Mouse (Mus musculus) ES-E14 (cell line): ENCODE data around the gene Khsrp. TPM values are rescaled to one million over a fixed set of nuclear protein-coding genes. Genes with fewer than 3 reads are reported as not detected.

Source experiments
- DNase-seq: peaks from one replicate; pipeline ENCODE4 v3.0.0-alpha.2; 2013; ENCODE audit warnings: low read depth, low spot score
- H3K27ac ChIP-seq: 2 replicates; pipeline ENCODE4 v1.5.1; 2012; ENCODE audit warnings: low read depth, mild to moderate bottlenecking, low read length, moderate library complexity, mixed read lengths; ENCODE audit not compliant: poor library complexity, insufficient read depth, severe bottlenecking
- H3K36me3 ChIP-seq: 2 replicates; pipeline ENCODE4 v1.6.1; 2012; ENCODE audit warnings: mild to moderate bottlenecking, low read length, moderate library complexity, mixed read lengths; ENCODE audit not compliant: control insufficient read depth, poor library complexity, insufficient read depth, severe bottlenecking
- H3K4me1 ChIP-seq, 2 experiments: fragments of 150-350 bp in 1 of 2; sonication (generic) in 1 of 2; 2 replicates each; pipeline ENCODE4 v1.6.1; 2012; ENCODE audit warnings: low read length in 2 of 2, mild to moderate bottlenecking in 1 of 2, mixed read lengths in 1 of 2; ENCODE audit not compliant: control insufficient read depth in 2 of 2, insufficient read depth in 2 of 2, poor library complexity in 1 of 2
- H3K4me3 ChIP-seq, 2 experiments: fragments of 150-350 bp in 1 of 2; sonication (generic) in 1 of 2; 2 replicates each; pipeline ENCODE4 v1.5.1; 2012; ENCODE audit warnings: low read length in 2 of 2, low read depth in 1 of 2, mild to moderate bottlenecking in 1 of 2, mixed read lengths in 1 of 2; ENCODE audit not compliant: insufficient read depth in 1 of 2, poor library complexity in 1 of 2, severe bottlenecking in 1 of 2
- H3K9ac ChIP-seq: 2 replicates; pipeline ENCODE4 v1.6.1; 2012; ENCODE audit warnings: low read depth, mild to moderate bottlenecking, low read length, mixed read lengths; ENCODE audit not compliant: poor library complexity, insufficient read depth, severe bottlenecking
- H3K9me3 ChIP-seq: fragments of 150-350 bp; sonication (generic); 2 replicates; pipeline ENCODE4 v1.6.1; 2012; ENCODE audit warnings: low read depth, mild to moderate bottlenecking, low read length; ENCODE audit not compliant: control insufficient read depth, insufficient read depth
- CHD2 ChIP-seq: IDR thresholded peaks from 2 replicates; pipeline ENCODE4 v1.6.1; 2014; ENCODE audit warnings: mild to moderate bottlenecking, low read depth, low read length, inconsistent platforms
- HCFC1 ChIP-seq: IDR thresholded peaks from 2 replicates; pipeline ENCODE4 v1.6.1; 2012; ENCODE audit warnings: low read length, inconsistent platforms, borderline replicate concordance; ENCODE audit not compliant: insufficient read depth
- MAFK ChIP-seq: IDR thresholded peaks from 2 replicates; pipeline ENCODE4 v1.6.1; 2014; ENCODE audit warnings: mild to moderate bottlenecking, low read depth, low read length, inconsistent platforms; ENCODE audit not compliant: insufficient read depth
- ZC3H11A ChIP-seq: IDR thresholded peaks from 2 replicates; pipeline ENCODE4 v1.6.1; 2012; ENCODE audit warnings: low read depth, mild to moderate bottlenecking, inconsistent platforms, low read length, borderline replicate concordance
- ZNF384 ChIP-seq: IDR thresholded peaks from 2 replicates; pipeline ENCODE4 v1.6.1; 2012; ENCODE audit warnings: low read depth, low read length, inconsistent platforms
- in situ Hi-C, 2 experiments: fragments of 600-800 bp; cut with MboI; formaldehyde crosslinking; loops; one replicate each; pipeline ENCODE4 v1.15.1; 2025; ENCODE audit warnings: low sequenced_read_pairs in 2 of 2, inconsistent platforms in 1 of 2; ENCODE audit not compliant: unreplicated experiment in 2 of 2
- total RNA-seq: library from RNA; depleted of rRNA; stranded (reverse); fragments of 300-350 nt; gene quantifications from 2 replicates; pipeline ENCODE4 v1.2.3, GENCODE M21; 2012

Gene Khsrp
- total RNA-seq, 1 experiment = 82.3 TPM

- DNase-seq = no peak
- TF ChIP-seq ZC3H11A = no peak
- Histone ChIP-seq H3K9ac (no peak overlapping the region), H3K27ac (no peak overlapping the region), H3K36me3 (peaks cover 54% of the 10 kb centered on the region), H3K4me3 (no peak overlapping the region), H3K4me1 (peaks cover 0 to 10% of the 10 kb centered on the region in 2 experiments; a peak in 1 of 4 replicates), H3K9me3 (no peaks in the 10 kb centered on the region)
- in situ Hi-C loops = no loop called here
Observed at GRCm38 (mm10) chr17:56996506-56996905, 34.8 kb downstream of the Khsrp start.

- DNase-seq = no peak
- TF ChIP-seq CHD2 (no peak), ZC3H11A (no peak), ZNF384 (no peak), HCFC1 (no peak), MAFK (no peak)
- Histone ChIP-seq H3K9me3 (no peaks in the 10 kb centered on the region), H3K4me3 (no peak overlapping the region), H3K4me1 (peaks cover 4 to 10% of the 10 kb centered on the region in 2 experiments; a peak in 2 of 4 replicates), H3K27ac (no peak overlapping the region), H3K9ac (no peak overlapping the region), H3K36me3 (peaks cover 56% of the 10 kb centered on the region)
- in situ Hi-C loops = no loop called here
Observed at GRCm38 (mm10) chr17:56995046-56995445, 36.3 kb downstream of the Khsrp start.

DNA sequence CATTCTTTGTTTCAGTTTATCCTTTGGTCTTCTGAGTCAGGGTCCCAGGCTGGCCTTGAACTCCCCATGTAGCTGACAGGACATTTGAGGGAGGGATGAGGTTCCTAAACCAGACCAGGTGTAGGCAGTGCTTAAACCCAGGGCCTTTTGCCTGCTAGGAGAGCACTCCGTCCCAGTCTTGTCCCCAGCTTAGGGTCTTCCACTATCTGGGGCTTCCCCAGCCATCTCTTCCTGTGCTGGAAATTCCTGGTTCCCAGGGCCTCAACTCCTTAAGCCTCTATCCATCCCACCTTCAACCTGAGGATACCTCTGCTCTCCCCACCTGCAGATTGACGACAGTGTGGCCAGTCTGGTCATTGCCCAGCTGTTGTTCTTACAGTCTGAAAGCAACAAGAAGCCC lies 40.4 kb downstream of the Khsrp start:
- no peaks in the 10 kb centered on the region for H3K9me3 ChIP-seq
- TF ChIP-seq ZC3H11A (no peak), HCFC1 (no peak), ZNF384 (no peak)
- H3K36me3 ChIP-seq = peaks cover 36% of the 10 kb centered on the region
- DNase-seq = no peak
- H3K4me3 ChIP-seq = peak overlapping the region; percentile 83 to 87
- H3K27ac ChIP-seq = no peak overlapping the region
- H3K9ac ChIP-seq = peak overlapping the region; percentile 56
- in situ Hi-C loops = no loop called here
- H3K4me1 ChIP-seq = peaks cover 4% of the 10 kb centered on the region in 2 experiments; a peak in 2 of 4 replicates

DNA sequence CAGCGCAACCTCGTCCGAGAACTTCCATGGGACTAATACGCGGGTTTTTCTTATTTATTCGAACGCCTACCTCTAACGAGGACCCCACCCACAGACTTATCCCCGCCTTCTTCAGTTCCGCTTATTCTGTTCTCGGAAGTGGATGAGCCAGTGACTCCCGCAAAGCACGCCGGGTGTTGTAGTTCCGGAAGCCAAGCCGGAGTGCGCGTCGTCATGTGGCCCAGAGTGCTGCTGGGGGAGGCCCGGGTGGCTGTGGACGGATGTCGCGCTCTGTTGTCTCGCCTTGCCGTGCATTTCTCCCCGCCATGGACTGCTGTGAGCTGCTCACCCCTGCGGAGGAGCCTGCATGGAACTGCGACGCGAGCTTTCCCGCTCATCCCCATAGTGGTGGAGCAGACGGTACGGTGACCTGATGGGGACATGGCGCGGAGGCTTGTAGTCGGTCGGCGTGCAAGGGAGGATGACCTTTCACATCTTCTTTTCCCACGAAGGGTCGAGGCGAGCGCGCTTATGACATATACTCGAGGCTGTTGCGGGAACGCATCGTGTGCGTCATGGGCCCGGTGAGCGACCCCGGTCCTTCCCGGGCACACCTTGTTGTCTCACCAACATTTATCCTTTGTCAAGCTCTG lies 41.1 kb downstream of the Khsrp start, which contains the start of gene Clpp:
TSS of gene Clpp (plus strand) at position 191 of the 632 bp plus-strand sequence.
- Histone ChIP-seq H3K9me3 (no peaks in the 10 kb centered on the region), H3K27ac (peak within 1 kb of the TSS; percentile 75)
- peak; percentile 89 for TF ChIP-seq HCFC1
- no peak for TF ChIP-seq ZNF384

DNA sequence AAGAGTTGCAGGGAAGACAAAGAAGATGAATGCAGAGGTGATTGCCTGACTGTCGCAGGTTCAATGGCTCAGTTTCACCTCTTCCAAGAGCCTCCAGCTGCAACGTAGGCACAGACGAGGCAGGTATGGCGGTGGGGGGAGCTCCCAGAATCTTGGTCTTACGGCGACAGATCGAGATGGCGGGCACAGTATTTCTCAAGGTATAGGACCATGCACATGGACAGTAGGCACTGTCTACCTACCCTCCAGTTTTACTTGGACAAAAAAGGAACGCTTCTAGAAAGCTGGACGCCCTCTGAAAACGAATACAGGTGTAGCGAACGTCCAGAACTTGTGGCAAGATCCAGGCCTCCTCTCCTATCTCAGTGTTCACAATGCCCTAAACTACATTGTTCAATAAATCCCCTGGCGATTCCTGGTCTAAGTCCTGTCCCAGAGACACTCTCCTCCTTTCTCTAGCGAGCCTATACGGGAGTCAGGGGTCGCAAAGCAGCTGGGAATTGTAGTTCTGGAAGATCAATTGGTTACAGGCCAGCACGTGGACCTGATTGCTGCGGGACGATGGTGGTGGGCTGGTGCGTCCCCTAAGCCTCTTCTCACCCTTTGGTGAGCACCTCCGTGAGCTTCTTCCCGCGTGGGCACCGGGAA lies 41.7 kb downstream of the Khsrp start:
- TF ChIP-seq CHD2 (no peak), ZNF384 (no peak), HCFC1 (peak; percentile 89; the same call in 1 of the 2 replicates), MAFK (no peak)
- Histone ChIP-seq H3K4me1 (peaks cover 4% of the 10 kb centered on the region in 2 experiments; a peak in 2 of 4 replicates), H3K9ac (peak overlapping the region; percentile 84), H3K4me3 (peak overlapping the region; percentile 83 to 87), H3K27ac (peak overlapping the region; percentile 75), H3K36me3 (peaks cover 27% of the 10 kb centered on the region), H3K9me3 (no peaks in the 10 kb centered on the region)
- DNase-seq = peak; percentile 77
- in situ Hi-C loops = no loop called here

More for the DNA sequence above, 41.1 kb downstream of the Khsrp start, which contains the start of gene Clpp:
- Histone ChIP-seq H3K36me3 (peaks cover 32% of the 10 kb centered on the region), H3K9ac (peak within 1 kb of the TSS; percentile 88), H3K4me3 (peak within 1 kb of the TSS; percentile 83 to 87), H3K4me1 (peaks cover 4% of the 10 kb centered on the region in 2 experiments; a peak in 2 of 4 replicates)
- in situ Hi-C loops = no loop called here
- DNase-seq = peak; percentile 93
